Mouse (Mus musculus) CH12.LX (cell line): ENCODE data around the gene Cd3g. TPM values are rescaled to one million over a fixed set of nuclear protein-coding genes. Genes with fewer than 3 reads are reported as not detected.

ENCODE experiments used
- DNase-seq: peaks from one replicate; pipeline ENCODE4 v3.0.0-alpha.2; 2013; ENCODE audit errors: extremely low read depth
- H3K27ac ChIP-seq: 2 replicates; pipeline ENCODE4 v1.5.1; 2012; ENCODE audit warnings: low read depth, mild to moderate bottlenecking, control low read depth, moderate library complexity; ENCODE audit not compliant: insufficient read depth
- H3K27me3 ChIP-seq: replicated peaks from 2 replicates; pipeline ENCODE3; 2012; ENCODE audit warnings: inconsistent platforms
- H3K36me3 ChIP-seq, 2 experiments: replicated peaks in 1 of 2; 2 replicates each; pipeline versions ENCODE3 to v1.6.1; 2012; ENCODE audit warnings: inconsistent platforms in 1 of 2, low read length in 1 of 2, mild to moderate bottlenecking in 1 of 2, mixed read lengths in 1 of 2, moderate library complexity in 1 of 2; ENCODE audit not compliant: control insufficient read depth in 1 of 2, insufficient read depth in 1 of 2
- H3K4me1 ChIP-seq, 2 experiments: 2 replicates each; pipeline ENCODE4 v1.6.1; 2012; ENCODE audit warnings: inconsistent platforms in 1 of 2, moderate library complexity in 1 of 2; ENCODE audit not compliant: insufficient read depth in 2 of 2, control insufficient read depth in 1 of 2
- H3K4me2 ChIP-seq: 2 replicates; pipeline ENCODE4 v1.6.1; 2012; ENCODE audit warnings: low read depth, mild to moderate bottlenecking, control low read depth; ENCODE audit not compliant: poor library complexity, insufficient read depth, severe bottlenecking
- H3K4me3 ChIP-seq, 3 experiments: fragments of 150-350 bp in 1 of 3; sonication (generic) in 1 of 3; replicated peaks in 1 of 3; 2 replicates each; pipeline versions ENCODE3 to v1.5.1; 2011 to 2012; ENCODE audit warnings: low read depth in 2 of 3, low read length in 2 of 3, mild to moderate bottlenecking in 2 of 3, moderate library complexity in 2 of 3, control low read depth in 1 of 3, improper control_type of control experiment in 1 of 3, inconsistent platforms in 1 of 3, mixed read lengths in 1 of 3; ENCODE audit not compliant: poor library complexity in 1 of 3
- H3K79me2 ChIP-seq: replicated peaks from 2 replicates; pipeline ENCODE4 v1.6.1; 2012; ENCODE audit warnings: mild to moderate bottlenecking, moderate library complexity; ENCODE audit not compliant: control insufficient read depth, poor library complexity, insufficient read depth, severe bottlenecking; ENCODE audit errors: extremely low read depth
- H3K9ac ChIP-seq: 2 replicates; pipeline ENCODE4 v1.6.1; 2012; ENCODE audit warnings: low read depth, mild to moderate bottlenecking, control low read depth, moderate library complexity; ENCODE audit not compliant: insufficient read depth
- H3K9me3 ChIP-seq: replicated peaks from 2 replicates; pipeline ENCODE3; 2012; ENCODE audit warnings: low read length, inconsistent platforms, mixed read lengths
- BHLHE40 ChIP-seq: IDR thresholded peaks from 2 replicates; pipeline ENCODE4 v1.6.1; 2011; ENCODE audit warnings: mild to moderate bottlenecking, low read depth, low read length, improper control_type of control experiment
- CHD1 ChIP-seq: IDR thresholded peaks from 2 replicates; pipeline ENCODE4 v1.6.1; 2012; ENCODE audit warnings: low read depth, low read length, improper control_type of control experiment, inconsistent platforms
- CTCF ChIP-seq, 2 experiments: IDR thresholded peaks in 1 of 2; conservative IDR thresholded peaks in 1 of 2; 2 replicates each; pipeline ENCODE4 v1.5.1; 2011 to 2012; ENCODE audit warnings: low read depth in 2 of 2, low read length in 2 of 2, improper control_type of control experiment in 1 of 2, inconsistent platforms in 1 of 2, mild to moderate bottlenecking in 1 of 2, moderate library complexity in 1 of 2
- ELF1 ChIP-seq: IDR thresholded peaks from 2 replicates; pipeline ENCODE4 v1.6.1; 2014; ENCODE audit warnings: low read depth, mild to moderate bottlenecking, inconsistent platforms, low read length, improper control_type of control experiment
- EP300 ChIP-seq: IDR thresholded peaks from 2 replicates; pipeline ENCODE4 v1.6.1; 2011; ENCODE audit warnings: low read length, improper control_type of control experiment
- ETS1 ChIP-seq: conservative IDR thresholded peaks from 2 replicates; pipeline ENCODE4 v1.6.1; 2012; ENCODE audit warnings: low read depth, mild to moderate bottlenecking, inconsistent platforms, low read length, improper control_type of control experiment, moderate library complexity
- HCFC1 ChIP-seq: IDR thresholded peaks from 2 replicates; pipeline ENCODE4 v1.6.1; 2012; ENCODE audit warnings: low read depth, mild to moderate bottlenecking, inconsistent platforms, low read length, improper control_type of control experiment
- IRF4 ChIP-seq: IDR thresholded peaks from 2 replicates; pipeline ENCODE4 v1.6.1; 2014; ENCODE audit warnings: low read depth, mild to moderate bottlenecking, inconsistent platforms, low read length, improper control_type of control experiment
- KAT2A ChIP-seq: IDR thresholded peaks from 2 replicates; pipeline ENCODE4 v1.6.1; 2012; ENCODE audit warnings: low read length, improper control_type of control experiment, inconsistent platforms; ENCODE audit not compliant: insufficient replicate concordance
- MAX ChIP-seq: IDR thresholded peaks from 2 replicates; pipeline ENCODE4 v1.6.1; 2011; ENCODE audit warnings: low read length, improper control_type of control experiment
- MAZ ChIP-seq: IDR thresholded peaks from 2 replicates; pipeline ENCODE4 v1.6.1; 2012; ENCODE audit warnings: low read depth, mild to moderate bottlenecking, inconsistent platforms, low read length, improper control_type of control experiment, moderate library complexity
- MEF2A ChIP-seq: IDR thresholded peaks from 2 replicates; pipeline ENCODE4 v1.6.1; 2014; ENCODE audit warnings: low read depth, mild to moderate bottlenecking, inconsistent platforms, low read length, improper control_type of control experiment, borderline replicate concordance
- MYC ChIP-seq: IDR thresholded peaks from 2 replicates; pipeline ENCODE4 v1.6.1; 2011; ENCODE audit warnings: low read depth, mild to moderate bottlenecking, improper control_type of control experiment, low read length
- NELFE ChIP-seq: IDR thresholded peaks from 2 replicates; pipeline ENCODE4 v1.6.1; 2011; ENCODE audit warnings: low read depth, low read length, improper control_type of control experiment
- NRF1 ChIP-seq: IDR thresholded peaks from 2 replicates; pipeline ENCODE4 v1.6.1; 2014; ENCODE audit warnings: low read depth, mild to moderate bottlenecking, inconsistent platforms, low read length, improper control_type of control experiment, moderate library complexity
- POLR2A ChIP-seq: IDR thresholded peaks from 2 replicates; pipeline ENCODE4 v1.6.1; 2011; ENCODE audit warnings: low read depth, mild to moderate bottlenecking, improper control_type of control experiment, low read length
- RAD21 ChIP-seq: IDR thresholded peaks from 2 replicates; pipeline ENCODE4 v1.6.1; 2011; ENCODE audit warnings: low read depth, mild to moderate bottlenecking, low read length, improper control_type of control experiment, moderate library complexity
- SIN3A ChIP-seq: IDR thresholded peaks from 2 replicates; pipeline ENCODE4 v1.6.1; 2012; ENCODE audit warnings: low read length, improper control_type of control experiment, inconsistent platforms
- SMC3 ChIP-seq: IDR thresholded peaks from 2 replicates; pipeline ENCODE4 v1.6.1; 2011; ENCODE audit warnings: low read depth, low read length, improper control_type of control experiment
- TBP ChIP-seq: conservative IDR thresholded peaks from 2 replicates; pipeline ENCODE4 v1.6.1; 2011; ENCODE audit warnings: low read depth, low read length, improper control_type of control experiment
- ZC3H11A ChIP-seq: IDR thresholded peaks from 2 replicates; pipeline ENCODE4 v1.6.1; 2012; ENCODE audit warnings: low read depth, mild to moderate bottlenecking, inconsistent platforms, low read length, improper control_type of control experiment
- ZKSCAN1 ChIP-seq: IDR thresholded peaks from 2 replicates; pipeline ENCODE4 v1.6.1; 2012; ENCODE audit warnings: low read depth, inconsistent platforms, low read length, improper control_type of control experiment, borderline replicate concordance
- ZMIZ1 ChIP-seq: IDR thresholded peaks from 2 replicates; pipeline ENCODE4 v1.6.1; 2012; ENCODE audit warnings: low read depth, mild to moderate bottlenecking, inconsistent platforms, low read length, improper control_type of control experiment
- ZNF384 ChIP-seq: IDR thresholded peaks from 2 replicates; pipeline ENCODE4 v1.6.1; 2012; ENCODE audit warnings: low read depth, low read length, improper control_type of control experiment, inconsistent platforms
- dilution Hi-C: fragments of 300-500 bp; cut with MboI; formaldehyde crosslinking; loops from 2 replicates; pipeline ENCODE4 v1.14.3; 2020; ENCODE audit warnings: low sequenced_read_pairs; ENCODE audit not compliant: extremely low pct_unique_long_range_greater_than_20kb, extremely low pct_ligation_motif_present
- in situ Hi-C: fragments of 300-500 bp; cut with MboI; formaldehyde crosslinking; loops from 3 replicates; pipeline ENCODE4 v1.14.3; 2019; ENCODE audit warnings: low sequenced_read_pairs, low pct_ligation_motif_present, low pct_unique_long_range_greater_than_20kb, mixed read lengths
- polyA plus RNA-seq: library from polyadenylated mRNA; unstranded; fragments of >175 nt; gene quantifications from 2 replicates; pipeline ENCODE4 v1.2.1, GENCODE M21; 2012; ENCODE audit warnings: low read depth; ENCODE audit not compliant: insufficient read length
- total RNA-seq, 2 experiments: library from RNA; depleted of rRNA; stranded (reverse); fragments of 300-350 nt in 1 of 2; fragments of >200 nt in 1 of 2; gene quantifications; 2 replicates each; pipeline ENCODE4 v1.2.3; 2012 to 2014

The Cd3g gene
- total and polyA plus RNA-seq, 3 experiments: 1.7 to 12.7 (median 2.9) TPM

GRCm38 (mm10) chr9:44920374-44921122, 59.7 kb downstream of the Cd3g start, which contains the start of gene Atp5l:
Gene Atp5l, minus strand, starts transcription at chr9:44920742.
- in situ Hi-C loops: no loop called here
- peak within 1 kb of the TSS; percentile 88 to 100 (median 98) for H3K4me3 ChIP-seq
- H3K27me3 ChIP-seq: no peaks in the 10 kb centered on the region
- H3K36me3 ChIP-seq: peaks cover 0 to 31% of the 10 kb centered on the region in 2 experiments
- no peaks in the 10 kb centered on the region for H3K9me3 ChIP-seq
- peak within 1 kb of the TSS; percentile 30 for H3K27ac ChIP-seq
- H3K4me1 ChIP-seq: peaks cover 0 to 23% of the 10 kb centered on the region in 2 experiments; a peak in 2 of 4 replicates
- peak within 1 kb of the TSS; percentile 84 for H3K4me2 ChIP-seq
- DNase-seq: peak; percentile 95
- TF ChIP-seq POLR2A (peak; percentile 82), IRF4 (peak; percentile 23; the same call in 1 of the 2 replicates), SMC3 (no peak), MYC (no peak), NRF1 (peak; percentile 79), CTCF (conservative IDR thresholded peaks at IDR 0.05 in 1 of 2, IDR thresholded peaks at IDR 0.05 in 1 of 2; ENCODE audit: low read depth in 2 of 2, low read length in 2 of 2) (peak in 1 of 2 experiments; percentile 13; a peak in 1 of 4 replicates), MAX (peak; percentile 100), NELFE (peak; percentile 57), TBP (peak; percentile 88), SIN3A (peak; percentile 90), HCFC1 (peak; percentile 89), BHLHE40 (no peak), ZMIZ1 (peak; percentile 43; the same call in 1 of the 2 replicates), KAT2A (peak; percentile 75; the same call in 1 of the 2 replicates), ELF1 (peak; percentile 91), EP300 (no peak)
- dilution Hi-C loops: no loop called here
- peaks cover 44% of the 10 kb centered on the region for H3K79me2 ChIP-seq
- H3K9ac ChIP-seq: peak within 1 kb of the TSS; percentile 99

GRCm38 (mm10) chr9:44919606-44920005, 60.6 kb downstream of the Cd3g start:
- no peak for TF ChIP-seq MEF2A
- TF ChIP-seq CTCF (conservative IDR thresholded peaks at IDR 0.05 in 1 of 2, IDR thresholded peaks at IDR 0.05 in 1 of 2; ENCODE audit: low read depth in 2 of 2, low read length in 2 of 2): no peak
- TF ChIP-seq ELF1: no peak
- TF ChIP-seq RAD21: no peak
- TF ChIP-seq MAZ: no peak
- no peak for TF ChIP-seq POLR2A
- TF ChIP-seq CHD1: no peak
- no peak for TF ChIP-seq ZNF384
- no peak for TF ChIP-seq ZC3H11A
- no peak for TF ChIP-seq ETS1
- no peak for TF ChIP-seq ZKSCAN1
- TF ChIP-seq SIN3A: no peak
- no peak for TF ChIP-seq NELFE
- Histone ChIP-seq H3K27me3 (no peaks in the 10 kb centered on the region), H3K9me3 (no peaks in the 10 kb centered on the region), H3K9ac (peak overlapping the region; percentile 99), H3K4me3 (peak overlapping the region; percentile 88 to 100 (median 98)), H3K79me2 (peaks cover 53% of the 10 kb centered on the region), H3K4me2 (peak overlapping the region; percentile 84), H3K4me1 (peaks cover 0 to 28% of the 10 kb centered on the region in 2 experiments; a peak in 2 of 4 replicates), H3K36me3 (peaks cover 2 to 38% of the 10 kb centered on the region in 2 experiments), H3K27ac (no peak overlapping the region)
- no peak for DNase-seq
- in situ Hi-C loops: no loop called here
- dilution Hi-C loops: no loop called here
